Mouse (Mus musculus): ENCODE measurements around the gene Fam178b.

DNA sequence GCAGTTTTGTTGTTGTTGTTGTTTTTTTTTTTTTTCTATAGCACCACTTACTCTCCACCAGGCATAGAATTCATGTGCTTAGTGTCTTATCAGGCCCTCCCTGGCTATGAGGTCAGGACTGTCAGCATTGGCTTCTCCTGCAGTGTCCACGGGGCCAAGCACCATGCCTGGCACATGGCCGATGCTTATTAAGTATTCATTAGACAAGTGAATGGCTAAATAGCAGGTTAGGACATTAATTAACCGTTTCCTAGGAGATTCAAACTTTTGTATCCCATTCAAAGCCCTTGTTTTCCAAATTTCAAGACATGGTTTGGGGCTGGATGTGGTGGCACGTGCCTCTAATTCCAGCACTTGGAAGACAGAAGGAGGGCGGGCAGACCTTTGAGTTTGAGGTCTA, 101.7 kb downstream of the Fam178b start:
- TF ChIP-seq CTCF (IDR thresholded peaks at IDR 0.05; ENCODE audit: borderline replicate concordance, insufficient read depth, low read depth, low read length) (no peak), POLR2A (IDR thresholded peaks at IDR 0.05; ENCODE audit: borderline replicate concordance, insufficient read depth, low read length) (no peak)

All from cerebellum, adult 2 months (tissue).